ENCODE assay signal across 12 mouse cellular contexts in the genomic region with DNA sequence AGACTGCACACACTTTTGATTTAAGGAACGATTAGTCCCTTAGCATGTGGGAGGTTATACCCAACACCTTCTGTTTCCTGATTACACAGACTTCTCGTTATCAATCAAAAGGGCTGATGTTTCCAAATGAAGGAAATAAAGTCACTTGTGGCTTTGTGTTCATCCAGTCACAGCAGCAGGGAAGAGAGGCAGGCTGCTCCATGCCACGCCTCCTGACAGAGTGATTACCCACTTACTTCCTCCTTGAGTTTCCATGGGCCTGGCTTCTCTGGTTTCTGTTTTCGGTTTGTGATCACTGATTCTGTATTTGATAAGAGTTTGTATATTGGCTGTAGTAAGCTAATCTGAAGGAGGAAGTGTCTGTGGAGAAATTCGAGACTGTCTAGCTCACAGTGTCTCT. TPM values are rescaled to one million over a fixed set of nuclear protein-coding genes. Genes with fewer than 3 reads are reported as not detected.
DNase-seq lines count a peak whose midpoint lies in the region; ATAC-seq and TF ChIP-seq lines count a peak whose summit lies in the region.
"Had no signal": no experiment of that assay in that cellular context is flagged by ENCODE, and none has a peak within 500 bp of the region (broad histone marks: within the 10 kb centered on the region; RNA-seq: fewer than 3 reads in every experiment).

No protein-coding gene starts in this region.

- WGBS in lung, adult 2 months, result 25% methylated on average over 5 of the region's 5 CpGs
- 91% methylated on average over 5 of the region's 5 CpGs for WGBS in hindbrain, embryonic 10.5 days

- H3K4me3 ChIP-seq in lung, adult 2 months (replicated peaks; ENCODE audit: extremely low read depth, low read depth, low read length), result no peak overlapping the region
- H3K4me3 ChIP-seq in hindbrain, embryonic 10.5 days, result no peak overlapping the region
- H3K4me3 ChIP-seq: embryonic facial prominence, embryonic 15.5 days had no signal

- DNase-seq in lung, adult 18-20 months, result peak; percentile 37 to 61
- DNase-seq in lung, adult 2 months, result no peak
- DNase-seq in induced T-regulatory cell, adult 2 months (ENCODE audit: low read depth), result peak; percentile 72
- DNase-seq in cerebellum, adult 8-10 months, result no peak
- DNase-seq in hindbrain, embryonic 10.5 days (ENCODE audit: low spot score), result no peak
- DNase-seq in cerebellum, postnatal 25 days, result no peak
- DNase-seq: cerebellum, postnatal 14 days; kidney, adult 9 months; spleen, adult 18-20 months had no signal

- ATAC-seq in CD4-positive, CD25-positive, alpha-beta regulatory T cell, adult 4 months, result peak; percentile 81
- peak; percentile 17; the same call in 1 of the 2 replicates for ATAC-seq in neutrophil, adult 5-6 weeks (ENCODE audit: extremely low read depth, insufficient number of reproducible peaks, low FRiP score, poor library complexity, severe bottlenecking)

- peaks cover 100% of the 10 kb centered on the region for H3K36me3 ChIP-seq in hindbrain, embryonic 10.5 days

- no peak overlapping the region for H3K27ac ChIP-seq in hindbrain, embryonic 10.5 days
- H3K27ac ChIP-seq: embryonic facial prominence, embryonic 15.5 days had no signal

- H3K9me3 ChIP-seq in hindbrain, embryonic 10.5 days, result no peaks in the 10 kb centered on the region
- H3K9me3 ChIP-seq: embryonic facial prominence, embryonic 15.5 days had no signal

- H3K27me3 ChIP-seq in hindbrain, embryonic 10.5 days (ENCODE audit: insufficient read depth, poor library complexity, severe bottlenecking), result no peaks in the 10 kb centered on the region
- H3K27me3 ChIP-seq: embryonic facial prominence, embryonic 15.5 days had no signal

- peaks cover 7% of the 10 kb centered on the region; the same call in 1 of the 2 replicates for H3K4me1 ChIP-seq in lung, adult 2 months (ENCODE audit: control insufficient read depth, insufficient read depth, low read length)
- no peaks in the 10 kb centered on the region for H3K4me1 ChIP-seq in hindbrain, embryonic 10.5 days (replicated peaks)

- no peak for TF ChIP-seq POLR2A in lung, adult 2 months (IDR thresholded peaks at IDR 0.05; ENCODE audit: borderline replicate concordance, extremely low read depth, low read depth, low read length)

- TF ChIP-seq CTCF in lung, adult 2 months (IDR thresholded peaks at IDR 0.05; ENCODE audit: insufficient read depth, low read length), result no peak

RNA-seq across cellular contexts. Expression of gene Acp6, which starts 52.6 kb away (rescaled TPM):
- 23.4 and 27.8 TPM in 2 replicates for polyA plus RNA-seq in lung, adult 2 months (2012; rRNA removed)
- polyA plus RNA-seq in CD4-positive, CD25-positive, alpha-beta regulatory T cell, adult 4 months (2017; shearing (Covaris generic)), result 10 to 100 TPM; 43.0 to 64.3 TPM
- total RNA-seq in neutrophil, adult 5-6 weeks (2017), result 23.9 and 39.8 TPM in 2 replicates
- polyA plus RNA-seq in hindbrain, embryonic 10.5 days (2016; fragmentation: Nextera tagmentation; extraction: Ambion mirVana), result 26.4 and 31.2 TPM in 2 replicates

Comparison
In these comparisons a context has a peak if more than half of its experiments do, and no peak if none do; other contexts are left out.
1. DNase-seq: peak in lung, adult 18-20 months (2 of 2) and induced T-regulatory cell, adult 2 months (single experiment); none in lung, adult 2 months (single experiment), cerebellum, adult 8-10 months (single experiment), hindbrain, embryonic 10.5 days (single experiment) and cerebellum, postnatal 25 days (0 of 2).